Mouse (Mus musculus) c-Kit-positive CD71-positive TER-119-positive erythroid progenitor cells, embryonic 14.5 days (primary cell): Measurements from ENCODE around the gene Trp73.

ENCODE experiments used
- DNase-seq: peaks from one replicate; pipeline ENCODE4 v3.0.0-alpha.2; 2013; ENCODE audit warnings: low spot score

The Trp73 gene

GRCm38 (mm10) chr4:154142211-154143040, 2.4 kb upstream of the Trp73 start, which contains the start of gene Wrap73:
Gene Wrap73 (plus strand): TSS chr4:154142372.
- DNase-seq: peak; percentile 85

- no peak for DNase-seq
These were observed 1.2 kb upstream of the Trp73 start for GRCm38 (mm10) chr4:154141009-154141867.

- DNase-seq: no peak
These were observed 403 bp upstream of the Trp73 start for GRCm38 (mm10) chr4:154140213-154141008.

GRCm38 (mm10) chr4:154139671-154140181, 282 bp downstream of the Trp73 start:
- no peak for DNase-seq

- DNase-seq: no peak
These were observed 2.9 kb downstream of the Trp73 start for GRCm38 (mm10) chr4:154137139-154137538.

- DNase-seq: no peak
These were observed 5.2 kb downstream of the Trp73 start for GRCm38 (mm10) chr4:154134803-154135202.

- DNase-seq: no peak
These were observed 8.1 kb downstream of the Trp73 start for GRCm38 (mm10) chr4:154131894-154132293.

- no peak for DNase-seq
These were observed 10.1 kb downstream of the Trp73 start for GRCm38 (mm10) chr4:154129950-154130349.

GRCm38 (mm10) chr4:154127273-154127672, 12.7 kb downstream of the Trp73 start:
- DNase-seq: no peak

GRCm38 (mm10) chr4:154125202-154125601, 14.8 kb downstream of the Trp73 start:
- no peak for DNase-seq

- DNase-seq: no peak
These were observed 16.5 kb downstream of the Trp73 start for GRCm38 (mm10) chr4:154123553-154123952.

- no peak for DNase-seq
These were observed 17.6 kb downstream of the Trp73 start for GRCm38 (mm10) chr4:154122374-154122773.

- peak; percentile 72 for DNase-seq
These were observed 18.2 kb downstream of the Trp73 start for GRCm38 (mm10) chr4:154121800-154122199.

- DNase-seq: no peak
These were observed 20.8 kb downstream of the Trp73 start for GRCm38 (mm10) chr4:154119208-154119607.

- peak; percentile 56 for DNase-seq
These were observed 21.2 kb downstream of the Trp73 start for GRCm38 (mm10) chr4:154118782-154119181.

- DNase-seq: no peak
These were observed 23.6 kb downstream of the Trp73 start for GRCm38 (mm10) chr4:154116421-154116820.

- no peak for DNase-seq
These were observed 30.2 kb downstream of the Trp73 start for GRCm38 (mm10) chr4:154109850-154110243.

GRCm38 (mm10) chr4:154109216-154109849, 30.7 kb downstream of the Trp73 start:
- no peak for DNase-seq

GRCm38 (mm10) chr4:154106497-154107061, 33.4 kb downstream of the Trp73 start:
- no peak for DNase-seq

- DNase-seq: peak; percentile 74
These were observed 34.5 kb downstream of the Trp73 start for GRCm38 (mm10) chr4:154105381-154106001.
